Mouse (Mus musculus) liver, adult 2 months (tissue): ENCODE results near the gene Pan3.

Experiments used
- CTCF ChIP-seq: fragments of 200-500 bp; IDR thresholded peaks from 2 replicates; pipeline ENCODE4 v1.5.1; 2011; ENCODE audit warnings: low read depth, low read length, control low read depth
- POLR2A ChIP-seq: fragments of 200-500 bp; IDR thresholded peaks from 2 replicates; pipeline ENCODE4 v1.6.1; 2011; ENCODE audit warnings: low read length, control low read depth; ENCODE audit not compliant: insufficient read depth; ENCODE audit errors: extremely low read depth

GRCm38 (mm10) chr5:147395050-147395449, 34.9 kb upstream of the Pan3 start:
- TF ChIP-seq POLR2A (no peak), CTCF (no peak)
